Mouse (Mus musculus): ENCODE data around the gene Atp6v0e2. TPM values are rescaled to one million over a fixed set of nuclear protein-coding genes. Genes with fewer than 3 reads are reported as not detected.

The Atp6v0e2 gene
- total RNA-seq, 4 experiments from 2014 or later = 41.6 to 49.2 (median 43.6) TPM

DNA sequence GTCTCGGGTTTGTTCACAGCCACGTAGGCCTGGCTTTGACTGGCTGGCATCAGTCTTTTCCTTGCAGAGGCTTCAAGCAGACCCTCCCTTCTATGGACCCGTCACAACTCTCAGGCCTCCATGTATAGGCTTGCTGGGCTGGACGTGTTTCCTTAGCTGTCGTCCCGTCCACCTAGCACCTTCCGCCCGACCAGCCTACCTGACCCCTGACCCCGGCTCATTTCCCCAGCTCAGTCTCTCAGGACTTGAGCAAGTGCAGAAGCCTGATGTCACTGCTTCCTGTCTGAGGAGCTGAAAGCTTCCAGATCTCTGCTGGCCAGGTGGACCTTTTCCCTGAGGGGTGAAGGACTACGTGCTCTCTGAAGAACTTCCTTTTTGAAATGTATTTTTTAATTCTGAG, 35.9 kb downstream of the Atp6v0e2 start:
- no peak for DNase-seq (ENCODE audit: low spot score in 2 of 2)

DNA sequence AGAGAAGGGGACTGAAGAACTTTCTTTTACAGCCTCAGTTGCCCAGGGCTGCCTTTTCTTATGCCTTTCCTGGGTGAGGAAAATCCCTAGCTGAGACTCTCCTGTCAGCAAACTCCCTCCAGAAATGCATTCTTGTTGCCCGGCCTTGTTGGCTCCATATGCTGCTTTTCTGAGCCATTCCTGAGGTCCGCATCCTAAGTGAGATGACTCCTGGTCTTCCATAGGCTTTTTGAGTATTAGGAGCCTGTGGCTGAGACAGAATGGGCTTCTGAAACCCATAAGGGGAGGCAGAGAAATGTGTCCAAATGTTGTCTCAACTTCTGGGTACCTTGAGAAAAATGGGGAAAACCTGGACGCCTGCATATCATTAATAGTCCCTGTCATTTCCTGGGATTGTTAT, 36.6 kb downstream of the Atp6v0e2 start:
- DNase-seq (ENCODE audit: low spot score in 2 of 2) = no peak

DNA sequence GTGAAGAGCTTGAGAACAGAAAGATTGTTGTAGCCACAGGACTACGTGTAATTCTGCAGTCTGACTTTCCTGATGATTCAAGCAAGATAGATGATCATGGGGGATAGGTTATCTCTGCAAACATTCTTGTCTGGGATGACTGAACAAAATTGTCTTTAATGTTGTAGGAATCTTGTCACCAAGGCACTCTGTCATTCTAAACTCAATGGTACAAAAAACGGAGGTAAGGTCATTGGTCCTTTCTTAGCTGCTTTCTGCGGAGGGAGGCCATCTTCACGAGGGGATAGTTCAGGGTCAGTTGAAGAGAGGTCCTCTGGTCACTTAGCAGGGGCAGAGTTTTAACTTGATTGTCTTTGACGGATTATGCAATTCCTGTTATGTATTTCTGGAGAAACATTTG, 41.3 kb downstream of the Atp6v0e2 start:
- no peak for DNase-seq (ENCODE audit: low spot score in 2 of 2)

DNA sequence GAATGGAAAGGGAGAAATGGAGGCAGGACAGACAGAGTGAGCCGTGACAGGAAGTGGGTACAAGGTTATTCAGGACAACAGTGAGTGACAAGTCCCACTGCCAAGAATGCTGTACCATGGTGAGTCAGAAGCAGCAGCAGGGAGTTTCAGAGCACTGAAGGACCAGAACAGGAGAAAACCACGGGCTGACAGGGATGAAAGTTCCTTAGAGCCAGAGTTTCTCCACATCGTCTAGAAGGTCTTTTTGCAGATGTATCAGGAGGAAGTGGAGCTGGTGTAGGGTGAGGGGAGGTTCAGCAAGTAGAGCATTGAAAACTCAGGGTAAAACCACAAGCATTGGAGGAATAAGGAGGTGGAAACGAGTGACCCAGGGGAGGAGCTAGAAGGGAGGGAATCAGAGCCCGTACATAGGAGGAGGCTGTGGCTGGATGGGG, 41.8 kb downstream of the Atp6v0e2 start:
- no peak for DNase-seq (ENCODE audit: low spot score in 2 of 2)

DNA sequence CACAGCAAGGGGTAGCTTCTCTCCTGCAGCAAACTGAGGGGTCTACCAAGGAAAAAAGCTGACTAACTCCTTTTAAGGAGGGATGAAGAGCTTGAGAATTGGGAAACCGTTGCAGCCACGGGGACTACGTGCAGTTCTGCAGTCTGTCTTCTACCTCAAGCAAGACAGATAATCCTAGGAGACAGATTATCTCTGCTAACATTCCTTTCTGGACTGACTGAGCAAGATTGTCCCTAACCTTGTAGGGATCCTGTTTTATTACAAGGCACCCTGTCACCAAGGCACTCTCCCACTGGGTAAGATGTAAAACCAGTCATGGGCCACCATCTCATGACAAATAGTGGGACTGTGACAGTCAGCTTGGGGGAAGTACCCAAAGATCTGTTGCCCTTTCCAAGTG, 43.8 kb downstream of the Atp6v0e2 start:
- DNase-seq (ENCODE audit: low spot score in 2 of 2) = no peak

DNA sequence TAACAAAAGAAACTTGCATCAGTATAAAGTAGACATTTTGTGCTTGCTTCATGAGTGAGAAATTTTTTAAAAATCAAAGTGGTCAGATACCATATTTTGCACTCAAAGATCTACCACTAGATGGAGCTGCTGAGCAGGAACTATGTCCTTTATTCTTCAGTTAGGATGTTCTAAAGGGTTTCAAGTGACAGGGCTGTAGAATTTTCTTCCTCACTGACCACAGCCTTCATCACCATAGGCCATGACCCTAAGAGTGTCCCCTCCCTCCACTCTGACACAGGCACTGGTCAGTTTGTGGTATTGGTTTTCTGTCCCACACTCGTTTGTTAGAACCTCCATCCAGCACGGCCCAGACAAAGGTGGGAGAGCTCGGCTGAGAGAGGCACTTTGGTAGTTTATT, 44.6 kb downstream of the Atp6v0e2 start:
- no peak for DNase-seq (ENCODE audit: low spot score in 2 of 2)

DNA sequence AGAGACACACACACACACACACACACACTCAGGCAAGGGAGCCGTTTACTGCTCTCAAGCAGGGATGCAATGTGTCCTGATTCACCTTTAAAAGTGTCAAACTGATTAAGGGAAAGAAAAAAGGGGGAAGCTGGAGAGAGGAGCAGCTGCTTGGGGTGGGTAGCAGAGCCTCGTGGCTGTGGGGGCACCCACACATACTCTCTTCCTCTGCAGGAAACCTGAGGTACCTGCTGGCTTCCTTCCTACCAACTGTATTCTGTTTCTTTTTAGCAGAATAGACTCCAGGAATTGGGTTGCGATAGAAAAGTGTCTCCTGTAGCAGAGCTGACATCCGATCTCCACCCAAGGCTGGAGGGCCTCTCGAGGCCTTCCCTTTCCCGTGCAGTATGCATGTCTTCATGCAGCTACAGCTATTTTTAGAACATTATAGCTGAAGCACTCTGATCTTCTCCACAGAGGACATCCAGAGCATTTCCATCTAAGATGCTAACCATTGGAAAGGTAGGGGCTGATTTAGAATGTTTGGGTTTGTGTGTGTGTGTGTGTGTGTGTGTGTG, 51.9 kb downstream of the Atp6v0e2 start, which contains the start of gene Gm45021:
Gene Gm45021 (plus strand): TSS at position 417 of the 557 bp plus-strand sequence.
- no peak for DNase-seq (ENCODE audit: low spot score in 2 of 2)

Other genes starting within 250 kb of the Atp6v0e2 start
- 10 to 100 TPM; 15.6 to 18.6 (median 18.1) TPM for gene Krba1, start 142.0 kb upstream of the Atp6v0e2 start, total RNA-seq (2022)
- 10 to 100 TPM; 42.9 to 63.5 (median 51.4) TPM for gene Zfp467, start 91.8 kb upstream of the Atp6v0e2 start, total RNA-seq (2022)
- 1 to 10 TPM in 1 of 4 experiments, under 1 TPM in 3; 0.24 to 1.1 (median 0.37) TPM for gene Sspo, start 89.4 kb upstream of the Atp6v0e2 start, total RNA-seq (2022)
- 10 to 100 TPM; 20.8 to 25.0 (median 22.9) TPM for gene Lrrc61, start 17.2 kb downstream of the Atp6v0e2 start, total RNA-seq (2022)
- 10 to 100 TPM in 2 of 4 experiments, 1 to 10 TPM in 2; 7.5 to 24.6 (median 14.4) TPM for gene Rarres2, start 35.2 kb downstream of the Atp6v0e2 start, total RNA-seq (2022)
- not detected for gene Gm45021, start 52.0 kb downstream of the Atp6v0e2 start, total RNA-seq (2022)
- gene Repin1, start 56.3 kb downstream of the Atp6v0e2 start, total RNA-seq (2022) = 10 to 100 TPM; 28.9 to 35.0 (median 33.6) TPM
- 1 to 10 TPM in 2 of 4 experiments, not detected in 2; 4.4 to 9.4 TPM for gene Gm44965, start 56.3 kb downstream of the Atp6v0e2 start, total RNA-seq (2022)
- 10 to 100 TPM in 2 of 4 experiments, 1 to 10 TPM in 2; 8.8 to 12.1 (median 9.9) TPM for gene Zfp775, start 64.4 kb downstream of the Atp6v0e2 start, total RNA-seq (2022)
- 1 to 10 TPM in 1 of 4 experiments, under 1 TPM in 3; 0.56 to 1.2 (median 0.71) TPM for gene AI854703, start 89.1 kb downstream of the Atp6v0e2 start, total RNA-seq (2022)
- gene Gimap8, start 109.6 kb downstream of the Atp6v0e2 start, total RNA-seq (2022) = 1 to 10 TPM; 1.3 to 2.0 (median 1.5) TPM
- gene Gimap9, start 138.5 kb downstream of the Atp6v0e2 start, total RNA-seq (2022) = 1 to 10 TPM in 1 of 4 experiments, under 1 TPM in 3; 0.40 to 1.0 (median 0.62) TPM
- gene Gimap4, start 146.9 kb downstream of the Atp6v0e2 start, total RNA-seq (2022) = 1 to 10 TPM; 2.5 to 4.5 (median 3.9) TPM
- 1 to 10 TPM; 8.4 to 9.9 (median 9.1) TPM for gene Gimap6, start 170.6 kb downstream of the Atp6v0e2 start, total RNA-seq (2022)
- gene Gm28053, start 181.0 kb downstream of the Atp6v0e2 start, total RNA-seq (2022) = 1 to 10 TPM in 3 of 4 experiments, not detected in 1; 1.2 to 2.4 (median 1.4) TPM
- not detected for gene Gimap7, start 181.0 kb downstream of the Atp6v0e2 start, total RNA-seq (2022)
- 1 to 10 TPM; 1.5 to 3.1 (median 2.2) TPM for gene Gimap1, start 201.4 kb downstream of the Atp6v0e2 start, total RNA-seq (2022)
- gene Gimap5, start 208.6 kb downstream of the Atp6v0e2 start, total RNA-seq (2022) = 1 to 10 TPM in 3 of 4 experiments, under 1 TPM in 1; 0.82 to 1.5 (median 1.2) TPM
- not detected for gene Gimap3, start 233.2 kb downstream of the Atp6v0e2 start, total RNA-seq (2022)

Measured in gastrocnemius, adult 8-10 months (tissue).